Mouse (Mus musculus): ENCODE results near the gene Prn.

Prn gene

GRCm38 (mm10) chr2:131906846-131907245, 2.9 kb upstream of the Prn start:
- peak; percentile 12 for DNase-seq (ENCODE audit: low read depth)

DNA sequence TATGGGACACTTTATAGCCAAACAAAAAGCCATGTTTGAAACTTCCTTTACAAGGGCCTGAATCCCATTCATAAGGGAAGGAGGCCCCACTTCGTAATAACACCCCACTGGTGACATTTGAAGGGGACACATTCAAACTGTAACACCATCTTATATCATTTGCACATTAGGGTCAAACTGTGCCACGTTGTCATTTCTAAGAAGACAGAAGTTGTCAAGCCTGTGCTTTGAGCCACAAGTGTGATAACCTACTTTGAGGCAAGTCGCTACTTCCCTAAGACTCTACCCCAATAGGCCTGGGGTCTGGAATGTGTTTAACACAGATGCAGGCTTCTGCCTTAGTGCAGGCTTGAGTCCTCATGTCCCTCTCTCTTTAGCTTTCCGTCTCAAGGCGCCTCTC, 2.4 kb upstream of the Prn start:
- DNase-seq (ENCODE audit: low read depth), result no peak

- peak; percentile 34 for DNase-seq (ENCODE audit: low read depth)
Observed at GRCm38 (mm10) chr2:131908351-131908861, 1.4 kb upstream of the Prn start.

- no peak for DNase-seq (ENCODE audit: low read depth)
Observed at GRCm38 (mm10) chr2:131908906-131909305, 851 bp upstream of the Prn start.

DNA sequence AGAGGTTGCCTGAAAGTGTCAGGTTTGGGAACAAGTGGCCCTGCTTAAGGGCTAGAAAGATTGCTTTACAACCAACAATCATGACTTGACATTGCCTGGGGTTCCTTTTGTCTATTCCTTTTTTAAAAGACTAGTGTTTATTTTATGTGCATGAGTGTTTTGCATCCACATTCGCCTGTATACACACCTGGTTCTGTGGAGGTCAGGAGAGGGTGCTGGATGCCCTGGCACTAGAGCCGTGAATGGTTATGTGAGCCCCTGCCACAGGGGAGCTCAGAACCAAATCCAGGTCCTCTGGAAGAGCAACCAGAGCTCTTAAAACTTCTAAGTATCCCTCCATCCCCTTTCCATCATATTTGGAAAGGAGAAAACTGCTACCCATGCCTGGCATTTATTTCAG, 1.1 kb downstream of the Prn start:
- DNase-seq (ENCODE audit: low read depth), result no peak

DNA sequence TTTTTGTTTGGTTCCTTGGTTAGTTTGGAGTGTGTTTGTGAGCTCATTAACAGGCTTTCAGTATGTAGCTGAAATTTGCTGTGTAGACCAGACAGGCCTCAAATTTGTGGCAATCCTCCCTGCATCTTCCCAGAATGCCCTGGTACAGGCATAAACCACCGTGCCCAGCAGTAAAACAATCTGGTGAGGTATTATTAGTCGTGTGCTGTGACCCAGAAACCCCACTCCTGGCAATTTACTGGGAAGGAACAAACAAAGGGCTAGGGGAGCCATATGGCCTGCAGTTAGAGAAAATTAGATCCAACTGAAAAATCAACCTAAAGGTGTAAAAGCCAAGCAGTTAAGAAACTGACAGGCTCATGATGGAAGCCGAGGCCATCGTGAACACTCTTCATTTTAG, 1.6 kb downstream of the Prn start:
- DNase-seq (ENCODE audit: low read depth), result no peak

- no peak for DNase-seq (ENCODE audit: low read depth)
Observed at GRCm38 (mm10) chr2:131912526-131913258, 2.9 kb downstream of the Prn start.

DNA sequence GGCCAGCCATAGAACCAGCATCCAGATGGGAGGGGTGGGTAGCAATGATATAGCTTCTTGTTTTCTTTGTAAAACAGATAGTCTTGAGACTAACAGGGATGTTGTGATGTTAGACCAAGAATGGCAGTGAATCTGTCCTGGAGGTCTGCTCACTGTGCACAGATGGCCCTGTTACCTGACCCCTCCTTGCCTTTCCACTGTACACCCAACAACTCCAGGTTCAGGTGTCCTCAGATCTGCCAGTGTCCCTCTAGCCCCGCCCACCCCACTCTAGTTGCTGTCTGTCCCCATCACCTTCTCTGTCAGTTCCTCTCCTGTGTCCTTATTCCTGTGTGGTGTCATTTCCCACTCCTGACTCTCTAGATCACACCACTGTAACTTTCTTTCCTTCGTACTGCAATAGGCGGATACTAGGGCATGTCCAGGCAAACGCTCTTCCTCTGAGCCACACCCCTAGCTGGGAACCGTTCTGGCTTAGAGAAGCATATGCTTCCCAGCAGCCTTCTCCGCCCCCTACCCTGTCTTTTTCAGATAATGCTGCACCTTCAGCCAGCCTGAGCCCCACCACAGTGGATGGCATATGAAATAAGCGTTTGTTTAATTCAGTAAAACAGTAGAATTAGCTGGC, 22.6 kb downstream of the Prn start:
- DNase-seq (ENCODE audit: low read depth), result no peak

DNA sequence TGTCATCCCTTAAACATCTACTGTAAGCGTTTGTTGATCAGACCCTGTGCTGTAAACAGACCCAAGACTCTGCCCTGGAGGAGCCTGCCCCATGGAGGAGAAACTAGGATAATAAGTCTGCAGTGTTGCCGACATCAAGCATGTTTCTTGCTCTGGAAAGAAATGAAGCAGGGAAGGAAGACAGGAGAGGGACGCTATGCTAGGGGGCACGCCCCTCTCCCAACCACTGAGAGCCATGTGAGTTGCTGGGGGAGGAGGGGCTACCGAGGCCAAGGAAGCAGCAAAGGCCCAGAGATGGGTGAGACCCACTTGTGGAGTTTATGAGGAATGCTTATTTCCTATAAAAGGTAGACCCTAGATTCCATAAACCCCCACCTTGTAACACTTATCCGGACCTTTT, 23.3 kb downstream of the Prn start:
- DNase-seq (ENCODE audit: low read depth), result no peak

- DNase-seq (ENCODE audit: low read depth), result no peak
Observed at GRCm38 (mm10) chr2:131933598-131933997, 23.8 kb downstream of the Prn start.

DNA sequence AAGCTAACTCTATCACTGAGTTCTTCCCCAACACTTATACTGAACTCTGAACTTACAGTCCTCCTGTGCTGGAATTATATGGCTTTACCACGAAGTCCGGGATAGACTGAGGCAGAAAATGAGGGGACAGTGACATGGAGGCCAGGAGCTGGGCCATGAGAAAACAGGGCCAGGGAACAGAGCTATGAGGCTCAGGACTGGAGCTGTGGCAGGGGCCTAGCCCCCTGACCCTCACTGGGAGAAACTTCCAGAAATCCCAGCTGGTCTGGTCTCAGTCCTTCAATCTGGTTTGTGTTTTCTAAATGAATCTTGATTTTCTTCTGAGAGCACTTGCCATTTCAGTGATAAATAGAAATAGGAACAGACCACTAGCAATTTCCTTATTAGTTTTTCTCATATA, 24.5 kb downstream of the Prn start:
- no peak for DNase-seq (ENCODE audit: low read depth)

GRCm38 (mm10) chr2:131935390-131936105, 25.8 kb downstream of the Prn start:
- DNase-seq (ENCODE audit: low read depth), result peak; percentile 82

GRCm38 (mm10) chr2:131936410-131936809, 26.7 kb downstream of the Prn start:
- DNase-seq (ENCODE audit: low read depth), result no peak

- peak; percentile 80 for DNase-seq (ENCODE audit: low read depth)
Observed at GRCm38 (mm10) chr2:131939404-131940111, 29.8 kb downstream of the Prn start.

DNA sequence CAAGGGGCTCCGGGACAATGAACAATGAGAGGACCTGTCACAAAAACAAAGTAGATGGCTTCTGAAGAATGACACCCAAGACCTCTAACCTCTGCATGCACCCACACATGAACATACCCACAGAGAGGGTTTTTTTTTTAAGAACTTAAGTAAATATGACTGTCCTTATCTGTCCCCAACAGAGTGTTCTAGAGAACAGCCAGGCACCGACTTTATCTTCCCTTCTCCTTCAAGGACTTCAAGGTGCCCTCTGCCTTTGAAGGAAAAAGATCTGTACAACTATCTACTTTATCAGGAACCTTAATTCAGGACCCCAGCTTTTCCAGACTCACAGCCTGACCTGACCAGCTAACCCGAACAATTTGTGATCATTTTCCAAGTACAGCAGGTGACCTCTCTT, 30.7 kb downstream of the Prn start:
- DNase-seq (ENCODE audit: low read depth), result no peak

DNA sequence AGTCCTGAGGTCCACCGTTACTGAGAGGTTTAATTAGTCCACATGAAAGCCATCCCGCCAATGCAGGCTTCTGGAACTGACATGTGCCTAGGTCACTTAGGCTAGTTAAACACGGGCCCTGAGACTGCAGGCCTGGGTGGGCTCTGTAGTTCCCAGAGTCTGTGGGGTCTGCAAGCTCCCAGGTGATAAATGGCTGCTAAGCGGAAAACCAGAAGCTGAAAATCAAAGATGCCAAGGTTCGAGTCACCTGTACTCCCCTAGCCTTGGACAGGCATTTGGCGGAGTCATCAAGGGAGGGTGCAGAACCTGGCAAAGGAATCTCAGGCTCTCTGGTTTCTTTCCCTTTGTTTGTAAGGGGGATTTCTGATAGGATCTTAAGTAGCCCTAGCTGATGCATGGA, 31.7 kb downstream of the Prn start:
- DNase-seq (ENCODE audit: low read depth), result no peak

GRCm38 (mm10) chr2:131944370-131944769, 34.6 kb downstream of the Prn start:
- DNase-seq (ENCODE audit: low read depth), result no peak

DNA sequence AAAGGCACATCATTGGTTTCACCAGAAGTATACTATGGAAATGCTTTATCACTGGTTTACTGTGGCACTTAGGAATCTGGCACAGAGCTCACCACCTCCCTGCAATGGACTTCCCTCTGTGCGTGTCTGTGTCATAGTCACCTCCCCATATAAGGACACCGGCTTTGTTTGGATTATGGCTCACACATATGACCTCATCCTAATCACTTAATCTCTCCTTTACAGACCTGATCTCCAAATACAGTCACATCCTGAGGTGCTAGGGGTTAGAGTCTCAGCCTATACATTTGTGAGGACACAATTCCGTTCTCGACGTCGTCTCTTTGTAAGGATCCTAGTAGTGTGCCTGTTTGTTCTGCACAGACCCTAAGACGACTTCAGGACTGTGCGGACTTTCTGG, 35.5 kb downstream of the Prn start:
- DNase-seq (ENCODE audit: low read depth), result peak; percentile 36

DNA sequence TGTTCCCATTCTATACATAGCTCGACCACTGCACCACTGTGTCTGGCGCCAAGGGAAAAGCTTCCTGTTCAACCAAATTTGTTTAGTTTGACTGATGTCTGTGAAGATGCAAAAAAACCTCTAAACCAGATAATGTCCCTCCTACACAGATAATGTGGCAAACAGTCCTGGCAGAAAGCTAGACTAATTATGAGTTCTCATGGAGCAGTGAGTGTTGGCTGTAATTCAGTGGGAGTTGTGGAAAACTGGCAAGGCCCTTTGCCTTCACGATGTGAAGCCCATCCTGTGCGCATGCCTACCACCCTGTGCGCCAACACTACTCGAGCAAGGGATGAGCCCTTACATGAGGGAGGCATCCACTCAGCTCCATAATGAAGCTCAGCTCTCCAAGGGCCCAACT, 36.0 kb downstream of the Prn start:
- DNase-seq (ENCODE audit: low read depth), result no peak

- no peak for DNase-seq (ENCODE audit: low read depth)
Observed at GRCm38 (mm10) chr2:131946351-131946750, 36.6 kb downstream of the Prn start.

- DNase-seq (ENCODE audit: low read depth), result no peak
Observed at GRCm38 (mm10) chr2:131948156-131948555, 38.4 kb downstream of the Prn start.

DNA sequence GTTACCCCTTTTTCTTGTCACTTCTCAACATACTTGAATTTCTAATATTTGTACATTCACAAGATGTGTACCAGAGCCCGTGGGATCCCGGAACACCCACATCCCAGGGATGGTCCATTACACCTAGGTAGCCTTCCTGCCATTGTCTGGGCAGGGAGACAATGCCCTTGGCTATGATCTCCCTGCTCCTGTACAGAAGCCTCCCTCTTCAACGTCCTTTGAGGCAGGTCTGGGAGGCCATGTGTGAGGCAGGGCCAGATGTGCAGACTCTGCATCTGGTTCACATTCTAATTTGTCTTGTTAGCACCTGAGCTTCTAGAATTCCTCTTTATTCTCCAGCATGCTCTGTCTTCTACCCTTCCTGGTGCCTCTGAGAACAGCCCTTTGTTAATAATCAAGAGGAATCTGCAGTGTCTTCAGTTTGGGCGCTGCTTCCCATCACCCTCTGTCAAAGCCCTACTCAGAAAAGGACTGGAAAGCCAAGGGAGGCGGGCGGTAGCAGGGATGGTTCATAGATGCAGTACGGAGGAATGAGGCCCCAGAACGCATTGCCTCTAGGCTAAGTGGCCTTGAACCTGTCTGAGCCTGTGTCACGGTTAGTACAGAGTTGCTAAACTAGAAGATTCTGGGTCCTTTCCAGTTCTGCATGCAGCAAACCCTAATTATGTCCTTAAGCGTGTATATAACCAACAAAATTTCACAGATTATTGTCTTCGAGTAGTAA, 39.3 kb downstream of the Prn start:
- DNase-seq (ENCODE audit: low read depth), result no peak

Data from NIH3T3 (cell line).